Comparison of ENCODE assay signal across 17 mouse cellular contexts in genomic region chr14:48669541-48670257, GRCm38 (mm10). TPM values are rescaled to one million over a fixed set of nuclear protein-coding genes. Genes with fewer than 3 reads are reported as not detected.
A peak's percentile ranks its signal among the peaks of the same experiment; 100 is the strongest.
DNase-seq lines count a peak whose midpoint lies in the region; ATAC-seq lines count a peak whose summit lies in the region.
"Had no signal": no experiment of that assay in that cellular context is flagged by ENCODE, and none has a peak within 500 bp of the region (broad histone marks: within the 10 kb centered on the region; RNA-seq: fewer than 3 reads in every experiment).

No protein-coding gene starts in this region.

- peaks cover 99% of the 10 kb centered on the region for H3K27me3 ChIP-seq in embryonic facial prominence, embryonic 13.5 days
- H3K27me3 ChIP-seq in midbrain, embryonic 11.5 days (ENCODE audit: control insufficient read depth, insufficient read depth, low read length), result 0 out of 2 replicates have a peak, but pooled peaks cover 2% of the 10 kb centered on the region

- WGBS in embryonic facial prominence, embryonic 13.5 days, result 2% methylated on average over 18 of the region's 18 CpGs
- under 1% methylated on average over 18 of the region's 18 CpGs for WGBS in midbrain, embryonic 11.5 days

- peaks cover 12% of the 10 kb centered on the region for H3K4me1 ChIP-seq in embryonic facial prominence, embryonic 13.5 days
- H3K4me1 ChIP-seq in midbrain, embryonic 11.5 days (ENCODE audit: control insufficient read depth, insufficient read depth, low read length), result peaks cover 15% of the 10 kb centered on the region

- no peaks in the 10 kb centered on the region for H3K9me3 ChIP-seq in embryonic facial prominence, embryonic 13.5 days
- no peaks in the 10 kb centered on the region for H3K9me3 ChIP-seq in midbrain, embryonic 11.5 days (ENCODE audit: control insufficient read depth, low read length)
- H3K9me3 ChIP-seq: embryonic facial prominence, embryonic 12.5 days; liver, embryonic 12.5 days; neural tube, embryonic 15.5 days had no signal

- DNase-seq in cerebellum, postnatal 10 days, result peak; percentile 27 to 45
- no peak for DNase-seq in cerebellum, adult 11-12 months
- peak; percentile 12 for DNase-seq in R1 (ENCODE audit: low read depth, low spot score)
- DNase-seq in midbrain, embryonic 11.5 days (ENCODE audit: low spot score, missing footprints), result peak; percentile 97
- DNase-seq in frontal cortex, postnatal 14 days (ENCODE audit: low spot score in 2 of 2), result no peak
- DNase-seq in heart, adult 11 months, result no peak
- DNase-seq in spleen, adult 18-20 months, result no peak
- DNase-seq: layer of hippocampus, adult 9-11 months; lung, postnatal 10 days; thymus, adult 18-20 months had no signal

- H3K4me2 ChIP-seq in embryonic facial prominence, embryonic 13.5 days, result 0 out of 2 replicates have a peak overlapping the region, but pooled peaks have one; percentile 32
- H3K4me2 ChIP-seq in midbrain, embryonic 11.5 days, result peak overlapping the region; percentile 100
- H3K4me2 ChIP-seq: liver, embryonic 12.5 days; neural tube, embryonic 15.5 days had no signal

- no peak overlapping the region for H3K4me3 ChIP-seq in embryonic facial prominence, embryonic 13.5 days
- H3K4me3 ChIP-seq in midbrain, embryonic 11.5 days (ENCODE audit: low read depth, low read length), result peak overlapping the region; percentile 95
- H3K4me3 ChIP-seq: embryonic facial prominence, embryonic 12.5 days; liver, embryonic 12.5 days; neural tube, embryonic 15.5 days had no signal

- H3K27ac ChIP-seq in embryonic facial prominence, embryonic 13.5 days, result no peak overlapping the region
- H3K27ac ChIP-seq in midbrain, embryonic 11.5 days (ENCODE audit: low read depth, low read length), result peak overlapping the region; percentile 98
- H3K27ac ChIP-seq: embryonic facial prominence, embryonic 12.5 days; liver, embryonic 12.5 days; neural tube, embryonic 15.5 days had no signal

- ATAC-seq in embryonic facial prominence, embryonic 13.5 days (ENCODE audit: insufficient number of reproducible peaks, insufficient read depth, low FRiP score, low TSS enrichment, low read depth), result no peak
- no peak for ATAC-seq in midbrain, embryonic 11.5 days (ENCODE audit: low FRiP score)
- ATAC-seq: inflammation-experienced regulatory T-cells, adult 6 months; liver, embryonic 12.5 days had no signal

- H3K9ac ChIP-seq in embryonic facial prominence, embryonic 13.5 days, result no peak overlapping the region
- H3K9ac ChIP-seq in midbrain, embryonic 11.5 days (ENCODE audit: low read length), result peak overlapping the region; percentile 100
- H3K9ac ChIP-seq: embryonic facial prominence, embryonic 12.5 days; liver, embryonic 12.5 days; neural tube, embryonic 15.5 days had no signal

- no peaks in the 10 kb centered on the region for H3K36me3 ChIP-seq in embryonic facial prominence, embryonic 13.5 days
- H3K36me3 ChIP-seq in midbrain, embryonic 11.5 days (ENCODE audit: control insufficient read depth, insufficient read depth, low read length), result no peaks in the 10 kb centered on the region
- H3K36me3 ChIP-seq: embryonic facial prominence, embryonic 12.5 days; liver, embryonic 12.5 days; neural tube, embryonic 15.5 days had no signal

RNA-seq across cellular contexts. Expression of gene Otx2, which starts 3.9 kb away (rescaled TPM):
- polyA plus RNA-seq in embryonic facial prominence, embryonic 13.5 days (2015; fragmentation: Nextera tagmentation; extraction: Ambion mirVana), result 8.6 and 13.1 TPM in 2 replicates
- 229 and 230 TPM in 2 replicates for polyA plus RNA-seq in midbrain, embryonic 11.5 days (2014; fragmentation: Nextera tagmentation; extraction: Ambion mirVana)
- polyA plus RNA-seq: heart, embryonic 16.5 days; inflammation-experienced regulatory T-cells, adult 6 months; kidney, embryonic 16.5 days; liver, embryonic 12.5 days had no signal

Comparison
In these comparisons a context has a peak if more than half of its experiments do, and no peak if none do; other contexts are left out.
1. DNase-seq: peak in cerebellum, postnatal 10 days (2 of 2), R1 (single experiment) and midbrain, embryonic 11.5 days (single experiment); none in cerebellum, adult 11-12 months (single experiment), frontal cortex, postnatal 14 days (0 of 2), heart, adult 11 months (single experiment) and spleen, adult 18-20 months (0 of 2).
2. RNA of gene Otx2, which starts 3.9 kb away (polyA plus RNA-seq): 229 to 230 TPM in midbrain, embryonic 11.5 days; 8.6 to 13.1 TPM in embryonic facial prominence, embryonic 13.5 days; every median in the first group is over 10 times any median in the second.